Mouse (Mus musculus) cerebellum, adult 2 months (tissue): Measurements from ENCODE around the gene Mical3.

Experiments
- CTCF ChIP-seq: fragments of 200-500 bp; IDR thresholded peaks from 2 replicates; pipeline ENCODE4 v1.5.1; 2011; ENCODE audit warnings: low read depth, mild to moderate bottlenecking, control low read depth, low read length, moderate library complexity, borderline replicate concordance; ENCODE audit not compliant: insufficient read depth
- POLR2A ChIP-seq: fragments of 200-500 bp; IDR thresholded peaks from 2 replicates; pipeline ENCODE4 v1.6.1; 2011; ENCODE audit warnings: low read length, control low read depth, borderline replicate concordance; ENCODE audit not compliant: insufficient read depth

DNA sequence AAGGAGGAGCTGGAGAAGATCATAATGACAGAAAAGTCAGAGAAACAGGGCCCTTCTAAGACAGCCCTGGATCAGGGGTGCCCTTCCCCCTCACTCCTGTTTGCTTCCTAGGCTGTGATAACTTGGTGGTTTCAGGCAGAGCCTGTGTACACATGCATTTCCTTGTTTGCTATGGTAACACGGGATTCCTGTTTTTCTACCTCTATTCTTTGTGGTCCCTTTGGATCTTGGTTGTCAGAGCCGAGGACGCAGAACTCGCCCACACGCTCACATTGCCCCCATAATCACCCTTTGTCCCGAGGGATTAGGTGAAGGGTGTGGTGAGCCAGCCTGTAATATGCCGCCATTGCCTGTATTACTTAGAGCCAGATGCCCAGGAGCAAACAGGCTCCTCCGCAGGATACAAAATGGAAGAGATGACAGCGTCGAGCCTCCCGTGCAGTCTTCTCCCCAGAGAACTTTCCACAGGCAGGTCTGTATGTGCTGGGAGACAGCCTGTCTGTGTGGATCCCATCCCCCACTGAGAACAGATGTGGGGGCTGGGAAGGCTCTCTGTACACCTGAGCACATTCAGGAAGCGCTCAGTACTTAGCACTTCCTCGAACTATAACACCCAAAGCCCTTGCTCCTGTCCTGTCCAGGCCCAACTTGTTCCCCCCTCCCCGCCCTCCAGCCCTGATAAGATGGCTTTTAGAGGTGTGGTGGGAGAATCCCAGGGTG is 45.4 kb upstream of the Mical3 start:
- TF ChIP-seq CTCF: no peak
- no peak for TF ChIP-seq POLR2A
